Mouse (Mus musculus) hindbrain, embryonic 13.5 days (tissue): ENCODE measurements at regions not wholly inside any gene's neighbourhood (a gene's known extent, or its start where the extent isn't known, plus 50 kb on each side); places are given as distances from the start of the nearest gene placed in this dataset.

ENCODE experiments used
- ATAC-seq: fragments of 200-750 bp; cut with Nextera tagmentation; 2 replicates; pipeline ENCODE4 v1.8.0; 2017; ENCODE audit warnings: moderate TSS enrichment; ENCODE audit not compliant: low FRiP score
- H3K27ac ChIP-seq: fragments of 300-500 bp; sonication (generic); 2 replicates; pipeline ENCODE4 v1.5.1; 2015; ENCODE audit warnings: inconsistent platforms, mild to moderate bottlenecking, moderate library complexity
- H3K27me3 ChIP-seq: fragments of 300-500 bp; sonication (generic); 2 replicates; pipeline ENCODE4 v1.6.1; 2015; ENCODE audit warnings: mild to moderate bottlenecking, inconsistent platforms
- H3K36me3 ChIP-seq: fragments of 300-500 bp; sonication (generic); 2 replicates; pipeline ENCODE4 v1.6.1; 2015; ENCODE audit warnings: mild to moderate bottlenecking, inconsistent platforms
- H3K4me1 ChIP-seq: fragments of 300-500 bp; sonication (generic); replicated peaks from 2 replicates; pipeline ENCODE4 v1.6.1; 2015; ENCODE audit warnings: inconsistent platforms
- H3K4me2 ChIP-seq: fragments of 300-500 bp; sonication (generic); 2 replicates; pipeline ENCODE4 v1.6.1; 2015; ENCODE audit warnings: inconsistent platforms, mild to moderate bottlenecking, moderate library complexity
- H3K4me3 ChIP-seq: fragments of 300-500 bp; sonication (generic); 2 replicates; pipeline ENCODE4 v1.5.1; 2015; ENCODE audit warnings: mild to moderate bottlenecking, inconsistent platforms
- H3K9ac ChIP-seq: fragments of 300-500 bp; sonication (generic); 2 replicates; pipeline ENCODE4 v1.6.1; 2015; ENCODE audit warnings: mild to moderate bottlenecking, inconsistent platforms
- H3K9me3 ChIP-seq: fragments of 300-500 bp; sonication (generic); 2 replicates; pipeline ENCODE4 v1.6.1; 2016; ENCODE audit warnings: inconsistent platforms
- WGBS: fragments of 180-500 bp; shearing (Covaris S2); methylation state at CpG from one replicate; pipeline ENCODE4 v1.1.7; 2015; 5-methylcytosine and 5-hydroxymethylcytosine counted together

DNA sequence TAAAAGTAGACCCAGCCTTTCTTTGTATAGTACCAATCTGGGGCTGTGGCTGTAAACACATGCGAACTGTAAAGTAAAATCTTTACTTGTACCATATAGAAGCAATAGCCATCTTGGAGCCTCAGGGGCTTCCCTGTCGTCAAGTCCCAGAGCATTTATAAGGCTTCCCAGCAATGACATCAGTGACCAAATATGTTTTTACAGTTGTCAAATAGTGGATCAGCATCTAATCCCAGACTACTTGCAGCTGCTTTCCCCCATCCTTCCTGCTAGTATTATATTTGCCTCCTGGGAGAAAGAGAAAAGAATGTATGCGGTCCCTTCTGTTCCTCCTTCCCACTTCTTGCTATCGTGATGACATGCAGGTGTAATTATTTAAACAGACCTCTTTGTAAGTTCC lies 531.5 kb upstream of the Zic4 start:
- WGBS = 54% methylated on average over 4 of the region's 4 CpGs
- no peak for ATAC-seq
- H3K9ac ChIP-seq = no peak overlapping the region
- H3K27me3 ChIP-seq = no peaks in the 10 kb centered on the region
- H3K4me1 ChIP-seq = 0 out of 2 replicates have a peak, but pooled peaks cover 8% of the 10 kb centered on the region
- H3K4me2 ChIP-seq = no peak overlapping the region
- no peaks in the 10 kb centered on the region for H3K36me3 ChIP-seq
- H3K9me3 ChIP-seq = no peaks in the 10 kb centered on the region
- H3K4me3 ChIP-seq = no peak overlapping the region
- H3K27ac ChIP-seq = no peak overlapping the region

DNA sequence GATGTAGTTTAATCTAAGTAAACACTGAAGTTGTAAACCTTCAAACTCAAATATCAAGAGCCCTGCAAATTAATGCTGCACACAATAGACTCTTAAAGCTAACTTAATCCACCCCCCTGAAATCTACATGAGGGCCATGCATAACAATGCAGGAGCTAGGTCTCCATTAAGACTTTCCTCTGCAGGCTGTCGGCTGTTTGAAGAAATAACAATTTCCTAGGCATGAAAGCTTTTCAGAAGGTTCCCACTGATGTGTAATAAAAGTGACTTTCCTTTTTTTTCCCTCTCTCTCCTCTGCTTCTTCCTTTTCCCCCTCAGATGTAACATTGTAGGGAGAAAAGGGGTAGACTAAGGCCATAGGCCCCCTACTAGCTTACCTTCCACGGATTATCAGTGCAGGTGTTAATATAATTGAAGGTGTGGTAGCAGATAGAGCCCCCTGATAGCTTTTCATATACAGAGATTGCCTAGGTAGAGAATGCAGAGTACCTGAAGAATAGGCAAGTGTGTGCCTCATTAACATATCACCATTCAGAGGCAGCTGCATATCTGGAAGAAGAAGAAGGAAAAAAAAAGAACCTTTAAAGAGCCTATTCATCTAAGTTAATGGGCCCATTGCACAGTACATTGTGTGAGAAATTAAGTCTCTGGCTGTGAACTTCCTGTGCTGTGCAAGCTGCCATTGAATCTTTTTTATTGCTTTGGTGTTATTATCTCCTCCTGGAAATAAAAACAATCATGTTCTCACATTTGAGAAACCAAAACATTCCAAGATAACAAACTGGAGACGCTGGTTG lies 528.3 kb upstream of the Zic4 start:
- no peaks in the 10 kb centered on the region for H3K36me3 ChIP-seq
- no peaks in the 10 kb centered on the region for H3K27me3 ChIP-seq
- H3K4me1 ChIP-seq = 0 out of 2 replicates have a peak, but pooled peaks cover 6% of the 10 kb centered on the region
- H3K4me3 ChIP-seq = no peak overlapping the region
- H3K4me2 ChIP-seq = no peak overlapping the region
- H3K9me3 ChIP-seq = no peaks in the 10 kb centered on the region
- H3K9ac ChIP-seq = no peak overlapping the region
- WGBS = 16% methylated on average over 3 of the region's 3 CpGs
- H3K27ac ChIP-seq = no peak overlapping the region
- ATAC-seq = no peak

DNA sequence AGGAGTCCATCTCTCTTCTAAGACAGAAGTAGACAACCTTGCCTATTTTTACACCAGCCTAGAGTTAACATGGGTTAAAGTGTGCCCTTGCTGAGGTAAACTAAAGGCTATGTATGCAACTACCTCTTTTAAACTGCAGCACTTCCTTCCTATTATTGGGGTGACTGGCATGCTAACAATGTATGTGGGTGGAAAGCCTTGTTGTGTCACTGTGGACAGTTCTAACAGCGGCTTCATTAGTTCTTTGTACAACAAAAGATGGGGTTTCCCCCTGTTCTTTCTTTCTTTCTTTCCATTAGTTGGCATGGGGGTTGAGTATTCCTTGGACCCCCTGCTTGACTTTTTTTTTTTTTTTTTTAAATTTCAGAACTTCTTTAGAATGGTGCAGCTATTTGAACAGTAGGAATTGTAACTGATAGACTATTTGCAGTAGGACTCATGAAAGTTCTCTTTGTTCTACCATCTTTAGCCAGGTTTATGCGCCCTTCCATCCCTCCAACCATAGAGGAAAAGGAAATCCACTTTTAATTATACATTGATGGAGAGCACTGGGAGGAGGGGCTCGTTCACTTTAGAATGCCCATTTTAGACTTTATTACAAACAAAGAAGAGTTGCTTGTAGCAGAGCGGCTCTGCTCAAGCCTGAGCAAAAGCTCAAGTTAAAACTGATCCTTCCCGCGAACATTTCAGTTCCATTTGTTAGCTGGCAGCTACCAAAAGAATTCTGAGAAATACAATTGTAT lies 523.9 kb upstream of the Zic4 start:
- Histone ChIP-seq H3K4me2 (no peak overlapping the region), H3K4me3 (no peak overlapping the region), H3K27ac (no peak overlapping the region), H3K9ac (no peak overlapping the region), H3K4me1 (0 out of 2 replicates have a peak, but pooled peaks cover 3% of the 10 kb centered on the region), H3K9me3 (no peaks in the 10 kb centered on the region), H3K27me3 (no peaks in the 10 kb centered on the region), H3K36me3 (no peaks in the 10 kb centered on the region)
- ATAC-seq = no peak
- WGBS = 43% methylated on average over 6 of the region's 6 CpGs

DNA sequence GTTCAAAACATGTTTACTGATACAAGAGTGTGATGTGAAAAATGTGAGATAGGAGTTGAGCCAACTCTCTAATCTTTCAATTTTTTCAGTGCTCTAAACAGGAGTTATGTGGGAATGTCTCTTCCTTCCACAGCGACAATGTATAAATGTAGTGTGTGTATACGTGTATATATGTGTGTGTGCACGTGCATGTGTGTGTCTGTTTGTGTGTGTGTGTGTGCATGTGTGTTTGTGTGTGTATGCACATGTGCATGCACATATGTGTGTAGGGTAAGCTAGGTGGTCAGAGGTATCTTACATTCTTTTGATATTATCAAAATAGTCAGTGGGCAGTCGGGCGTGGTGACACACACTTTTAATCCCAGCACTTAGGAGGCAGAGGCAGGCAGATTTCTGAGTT lies 511.2 kb upstream of the Zic4 start:
- H3K4me3 ChIP-seq = no peak overlapping the region
- H3K27ac ChIP-seq = no peak overlapping the region
- no peaks in the 10 kb centered on the region for H3K27me3 ChIP-seq
- no peaks in the 10 kb centered on the region for H3K4me1 ChIP-seq
- H3K9ac ChIP-seq = no peak overlapping the region
- no peaks in the 10 kb centered on the region for H3K9me3 ChIP-seq
- no peak for ATAC-seq
- H3K36me3 ChIP-seq = no peaks in the 10 kb centered on the region
- no peak overlapping the region for H3K4me2 ChIP-seq
- 94% methylated on average over 5 of the region's 5 CpGs for WGBS

DNA sequence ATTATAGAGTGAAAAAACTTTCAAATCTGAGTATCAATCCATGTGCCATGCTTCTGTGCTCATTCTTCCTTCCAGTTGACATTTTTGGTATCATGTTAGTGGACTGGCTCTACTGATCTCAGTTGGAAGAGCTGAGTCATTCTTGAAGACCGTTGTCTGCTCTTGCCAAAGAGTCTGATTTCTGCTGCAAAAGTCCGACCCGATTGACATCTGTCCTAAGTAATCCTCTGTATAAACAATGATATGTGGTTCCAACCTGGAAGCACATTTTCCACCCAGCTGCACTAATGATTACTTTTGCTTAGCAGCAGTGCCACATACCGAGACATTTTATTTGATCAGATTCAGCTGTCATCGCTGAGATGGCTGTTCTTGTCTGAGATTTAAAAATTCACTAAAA lies 490.6 kb upstream of the Zic4 start:
- Histone ChIP-seq H3K27ac (no peak overlapping the region), H3K27me3 (no peaks in the 10 kb centered on the region), H3K36me3 (no peaks in the 10 kb centered on the region), H3K4me2 (no peak overlapping the region), H3K9ac (no peak overlapping the region), H3K4me3 (no peak overlapping the region), H3K4me1 (no peaks in the 10 kb centered on the region), H3K9me3 (no peaks in the 10 kb centered on the region)
- no peak for ATAC-seq
- WGBS = 78% methylated on average over 5 of the region's 5 CpGs

DNA sequence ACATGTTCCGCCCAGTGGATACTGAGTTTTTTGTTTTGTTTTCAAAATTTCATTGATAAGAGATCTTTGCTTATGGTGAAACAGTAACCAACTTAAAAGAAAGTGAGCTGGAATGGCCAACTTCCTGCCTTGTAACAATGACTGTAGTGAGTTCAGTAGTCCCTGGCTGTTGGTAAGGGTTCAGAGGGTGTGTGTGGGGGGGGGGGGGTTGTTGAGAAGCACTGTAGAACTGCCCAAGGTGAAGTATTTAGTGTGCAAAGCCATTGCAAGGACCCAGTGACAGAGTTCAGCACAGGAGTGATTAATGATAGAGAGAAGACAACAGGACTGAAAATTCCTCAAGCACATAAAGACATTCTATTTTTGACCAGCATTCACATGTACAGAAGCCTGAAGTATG lies 477.7 kb upstream of the Zic4 start:
- no peak overlapping the region for H3K4me3 ChIP-seq
- 94% methylated on average over 1 of the region's 1 CpGs for WGBS
- H3K27me3 ChIP-seq = no peaks in the 10 kb centered on the region
- H3K4me2 ChIP-seq = no peak overlapping the region
- H3K27ac ChIP-seq = no peak overlapping the region
- no peaks in the 10 kb centered on the region for H3K36me3 ChIP-seq
- no peaks in the 10 kb centered on the region for H3K9me3 ChIP-seq
- ATAC-seq = no peak
- no peaks in the 10 kb centered on the region for H3K4me1 ChIP-seq
- H3K9ac ChIP-seq = no peak overlapping the region

DNA sequence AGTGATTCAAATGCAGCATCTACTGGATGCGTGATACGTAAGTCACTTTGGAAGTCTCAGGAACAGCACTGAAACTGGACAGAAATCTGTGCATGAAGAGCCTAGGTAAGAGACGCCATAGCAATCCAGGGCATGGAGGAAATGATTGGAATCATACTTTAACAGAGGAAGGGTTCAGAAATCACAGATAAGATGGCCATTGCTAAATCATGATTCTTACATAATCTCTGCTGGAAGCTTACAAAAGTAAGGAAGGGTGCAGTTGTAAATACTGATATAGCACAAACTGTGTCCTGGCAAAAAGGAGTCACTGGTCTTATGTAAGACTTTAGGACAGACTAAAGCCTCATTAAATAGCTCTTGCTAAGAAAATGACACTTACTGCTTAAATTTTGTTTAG lies 474.8 kb upstream of the Zic4 start:
- H3K4me2 ChIP-seq = no peak overlapping the region
- no peaks in the 10 kb centered on the region for H3K9me3 ChIP-seq
- no peak for ATAC-seq
- no peak overlapping the region for H3K27ac ChIP-seq
- WGBS = 96% methylated on average over 3 of the region's 3 CpGs
- no peaks in the 10 kb centered on the region for H3K4me1 ChIP-seq
- no peaks in the 10 kb centered on the region for H3K36me3 ChIP-seq
- H3K9ac ChIP-seq = no peak overlapping the region
- no peak overlapping the region for H3K4me3 ChIP-seq
- no peaks in the 10 kb centered on the region for H3K27me3 ChIP-seq

DNA sequence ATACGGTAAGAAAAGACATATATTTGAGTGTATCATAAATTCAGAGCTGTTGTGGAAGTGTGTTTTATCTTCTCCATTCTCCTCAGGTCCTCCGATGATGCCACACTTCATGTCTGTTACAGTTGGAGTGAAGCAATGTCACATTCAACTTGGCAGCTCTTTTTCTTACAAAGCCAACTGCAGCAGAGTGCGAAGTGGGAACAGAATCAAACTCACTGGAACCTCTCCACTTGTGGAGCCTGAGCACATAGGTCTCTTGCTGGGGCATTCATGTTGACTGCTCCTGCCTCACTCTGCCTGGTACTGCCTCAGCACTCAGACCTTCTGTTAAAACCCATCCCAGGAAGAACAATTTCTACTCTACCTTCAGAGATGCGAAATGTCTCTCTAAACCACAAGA lies 471.4 kb upstream of the Zic4 start:
- no peak overlapping the region for H3K9ac ChIP-seq
- H3K4me3 ChIP-seq = no peak overlapping the region
- no peak for ATAC-seq

DNA sequence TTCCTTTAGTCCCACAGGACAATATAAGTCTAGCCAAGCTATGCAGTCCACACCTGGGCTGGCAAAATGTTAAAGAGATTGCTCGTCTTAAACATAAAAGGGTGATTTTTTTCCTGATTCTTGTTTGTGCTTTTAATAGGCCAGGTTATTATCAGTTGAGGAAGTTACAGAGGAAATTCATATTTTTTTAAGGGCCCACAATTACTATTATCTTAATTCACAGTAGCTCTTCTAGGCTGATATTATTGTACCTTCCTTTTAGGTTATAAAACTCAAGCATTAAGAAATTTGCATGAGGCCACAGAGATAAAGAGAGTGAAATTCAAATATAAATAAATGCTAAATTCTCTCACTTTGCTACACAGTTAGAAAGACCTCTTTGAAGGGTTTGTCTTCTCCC lies 469.4 kb upstream of the Zic4 start:
- Histone ChIP-seq H3K27me3 (no peaks in the 10 kb centered on the region), H3K27ac (no peak overlapping the region), H3K9me3 (no peaks in the 10 kb centered on the region), H3K4me3 (no peak overlapping the region), H3K4me2 (no peak overlapping the region), H3K4me1 (no peaks in the 10 kb centered on the region), H3K9ac (no peak overlapping the region), H3K36me3 (no peaks in the 10 kb centered on the region)
- ATAC-seq = no peak
- WGBS = 74% methylated on average over 1 of the region's 1 CpGs

More for the DNA sequence above, 471.4 kb upstream of the Zic4 start:
- H3K4me1 ChIP-seq = no peaks in the 10 kb centered on the region
- no peak overlapping the region for H3K4me2 ChIP-seq
- H3K9me3 ChIP-seq = no peaks in the 10 kb centered on the region
- no peaks in the 10 kb centered on the region for H3K36me3 ChIP-seq
- H3K27me3 ChIP-seq = no peaks in the 10 kb centered on the region
- 91% methylated on average over 4 of the region's 4 CpGs for WGBS
- H3K27ac ChIP-seq = no peak overlapping the region

DNA sequence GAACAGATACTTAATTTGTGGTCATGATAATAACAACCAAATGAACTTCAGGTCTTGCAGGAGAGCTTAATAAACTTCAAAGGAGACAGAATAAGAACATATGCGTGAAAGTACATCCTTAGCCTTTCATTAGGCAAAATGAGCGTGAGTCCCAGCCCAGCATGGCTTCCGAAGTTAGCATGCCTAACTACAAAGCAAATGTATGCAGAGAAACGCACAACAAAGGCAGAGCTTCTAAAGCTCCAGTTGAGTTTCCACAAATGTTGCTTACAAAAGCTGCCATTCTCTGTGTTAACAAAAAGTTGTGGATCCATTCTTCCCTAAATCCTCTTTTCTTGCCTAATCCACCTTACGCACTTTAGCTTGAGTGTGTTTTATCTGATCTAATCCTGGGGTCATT lies 458.7 kb upstream of the Zic4 start:
- no peak for ATAC-seq
- Histone ChIP-seq H3K4me2 (no peak overlapping the region), H3K27ac (no peak overlapping the region), H3K4me1 (no peaks in the 10 kb centered on the region), H3K4me3 (no peak overlapping the region), H3K36me3 (no peaks in the 10 kb centered on the region), H3K9ac (no peak overlapping the region), H3K9me3 (no peaks in the 10 kb centered on the region), H3K27me3 (no peaks in the 10 kb centered on the region)
- 6% methylated on average over 5 of the region's 5 CpGs for WGBS

DNA sequence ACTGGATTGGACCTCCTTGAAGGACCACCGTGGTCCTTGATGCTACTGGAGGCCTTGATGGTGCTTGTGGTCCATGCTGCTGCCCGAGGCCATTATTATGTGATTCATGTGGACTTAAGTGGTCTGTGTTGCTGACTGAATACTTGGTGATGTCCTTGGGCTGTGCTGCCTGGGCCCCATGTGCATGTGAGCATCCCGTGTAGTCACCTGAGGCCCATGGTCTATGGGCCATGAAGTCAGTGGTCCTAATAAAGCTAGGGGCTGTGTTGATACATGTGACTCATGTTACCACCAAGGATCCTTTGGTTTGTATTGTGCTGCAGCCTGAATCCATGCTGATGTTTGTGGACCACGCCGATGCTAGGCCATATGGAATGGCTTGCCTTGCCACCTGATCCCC lies 456.1 kb upstream of the Zic4 start:
- H3K4me1 ChIP-seq = no peaks in the 10 kb centered on the region
- H3K27ac ChIP-seq = no peak overlapping the region
- H3K4me3 ChIP-seq = no peak overlapping the region
- no peaks in the 10 kb centered on the region for H3K36me3 ChIP-seq
- H3K4me2 ChIP-seq = no peak overlapping the region
- no peak for ATAC-seq
- no peak overlapping the region for H3K9ac ChIP-seq
- WGBS = 97% methylated on average over 5 of the region's 5 CpGs
- no peaks in the 10 kb centered on the region for H3K9me3 ChIP-seq
- H3K27me3 ChIP-seq = no peaks in the 10 kb centered on the region

DNA sequence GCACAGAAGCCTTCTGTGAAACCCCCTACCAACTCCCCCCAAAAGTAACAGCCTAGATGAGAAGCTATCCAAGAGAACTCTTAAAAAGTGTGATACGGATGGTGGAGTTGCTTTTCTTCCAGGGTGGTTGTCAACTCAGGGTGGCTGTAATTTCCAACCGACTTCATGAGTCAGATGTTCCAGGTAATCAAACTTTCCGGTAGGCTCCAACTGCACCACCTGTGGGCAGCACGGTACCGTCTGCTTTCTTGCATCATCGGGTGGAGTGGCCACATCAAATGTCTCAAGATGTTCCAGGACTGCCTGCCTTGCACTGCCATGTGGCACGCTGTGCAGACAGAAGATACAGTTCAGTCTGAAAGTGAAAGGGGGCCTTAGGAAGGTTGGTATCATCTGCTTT lies 455.5 kb upstream of the Zic4 start:
- no peak overlapping the region for H3K9ac ChIP-seq
- H3K27ac ChIP-seq = no peak overlapping the region
- H3K4me3 ChIP-seq = no peak overlapping the region
- no peak overlapping the region for H3K4me2 ChIP-seq
- H3K27me3 ChIP-seq = no peaks in the 10 kb centered on the region
- ATAC-seq = no peak
- H3K4me1 ChIP-seq = no peaks in the 10 kb centered on the region
- WGBS = 96% methylated on average over 7 of the region's 7 CpGs
- no peaks in the 10 kb centered on the region for H3K36me3 ChIP-seq
- no peaks in the 10 kb centered on the region for H3K9me3 ChIP-seq

DNA sequence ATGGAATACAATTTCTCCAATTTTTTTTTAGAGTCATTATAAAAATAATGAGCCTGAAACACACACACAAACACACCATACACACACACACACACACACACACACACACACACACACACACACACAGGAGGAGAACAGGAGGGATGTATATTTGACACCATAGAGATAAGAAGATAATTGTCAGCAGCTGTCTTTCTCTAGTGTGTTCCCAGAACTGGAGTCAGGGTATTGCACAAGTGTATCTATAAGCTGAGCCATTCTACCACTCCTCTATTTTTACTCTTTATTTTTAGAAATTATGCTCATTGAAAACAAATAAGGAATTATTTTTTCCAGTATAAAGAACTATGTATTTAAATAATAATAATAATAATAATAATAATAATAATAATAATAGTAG lies 407.6 kb upstream of the Zic4 start:
- Histone ChIP-seq H3K4me1 (no peaks in the 10 kb centered on the region), H3K4me2 (no peak overlapping the region), H3K4me3 (no peak overlapping the region), H3K27me3 (no peaks in the 10 kb centered on the region), H3K36me3 (no peaks in the 10 kb centered on the region), H3K9ac (no peak overlapping the region), H3K27ac (no peak overlapping the region), H3K9me3 (no peaks in the 10 kb centered on the region)
- no peak for ATAC-seq
